Mouse (Mus musculus): Measurements from ENCODE around the gene Zfp618.

Gene Zfp618

DNA sequence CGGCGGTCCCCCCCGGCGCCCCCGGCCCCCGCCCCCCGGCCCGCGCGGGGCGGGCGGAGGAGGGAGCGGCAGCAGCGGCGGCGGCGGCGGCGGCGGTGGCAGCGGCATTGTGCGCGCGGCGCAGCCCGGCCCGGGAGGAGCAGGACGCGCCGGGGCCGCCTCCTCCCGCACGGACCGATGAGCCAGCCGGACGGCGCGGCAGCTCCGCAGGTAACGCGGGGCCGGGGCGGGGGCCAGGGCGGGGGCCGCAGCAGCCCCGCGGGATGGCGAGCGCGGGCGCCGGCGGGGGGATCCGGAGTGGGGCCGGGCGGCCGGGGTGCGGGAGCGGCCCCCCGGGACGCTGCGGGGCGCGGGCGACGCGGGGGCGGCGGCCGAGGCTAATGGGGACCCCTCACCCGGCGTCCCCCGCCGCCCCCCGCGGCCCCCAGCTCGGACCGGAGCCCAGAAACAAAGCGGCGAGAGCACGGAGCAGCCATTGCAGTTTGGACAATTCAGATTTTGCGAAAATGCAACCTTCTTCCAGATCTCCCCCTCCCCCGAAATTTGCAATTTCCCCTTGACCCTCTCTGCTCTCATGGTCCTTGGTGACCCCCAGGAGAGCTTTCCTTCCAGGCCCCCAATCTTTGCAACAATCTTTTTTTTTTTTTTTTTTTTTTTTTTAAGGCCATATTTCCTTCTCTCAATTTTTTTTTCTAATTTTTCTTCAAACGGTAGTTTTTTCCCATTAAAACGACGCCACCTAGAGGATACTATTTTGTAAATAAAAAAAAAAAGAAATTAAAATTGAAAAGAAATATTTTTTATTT is at the start of gene Zfp618:
TSS of gene Zfp618 (plus strand) at position 77 of the 806 bp plus-strand sequence.
- peak; percentile 67 for DNase-seq (ENCODE audit: low spot score)

GRCm38 (mm10) chr4:62917056-62917455 is 48.3 kb upstream of the Zfp618 start:
- DNase-seq (ENCODE audit: low spot score), result no peak

DNA sequence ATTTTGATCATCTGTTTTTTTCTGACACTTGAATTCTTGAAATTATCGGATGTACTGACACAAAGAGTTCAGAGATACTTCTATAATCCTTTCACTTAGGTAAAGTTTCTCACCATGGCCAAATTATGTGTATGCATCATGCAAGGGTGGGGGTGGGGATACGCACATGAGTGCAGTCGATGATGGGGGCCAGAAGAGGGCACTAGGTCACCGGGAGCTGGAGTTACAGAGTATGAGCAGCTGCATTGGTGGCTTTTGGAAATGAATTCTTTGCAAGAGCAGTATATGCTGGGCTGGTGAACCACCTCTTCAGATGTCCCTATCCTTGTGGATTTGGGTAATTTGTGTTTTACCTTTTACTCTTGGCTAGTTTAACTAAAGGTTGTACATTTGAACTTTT is 31.6 kb upstream of the Zfp618 start:
- no peak for DNase-seq (ENCODE audit: low spot score)

DNA sequence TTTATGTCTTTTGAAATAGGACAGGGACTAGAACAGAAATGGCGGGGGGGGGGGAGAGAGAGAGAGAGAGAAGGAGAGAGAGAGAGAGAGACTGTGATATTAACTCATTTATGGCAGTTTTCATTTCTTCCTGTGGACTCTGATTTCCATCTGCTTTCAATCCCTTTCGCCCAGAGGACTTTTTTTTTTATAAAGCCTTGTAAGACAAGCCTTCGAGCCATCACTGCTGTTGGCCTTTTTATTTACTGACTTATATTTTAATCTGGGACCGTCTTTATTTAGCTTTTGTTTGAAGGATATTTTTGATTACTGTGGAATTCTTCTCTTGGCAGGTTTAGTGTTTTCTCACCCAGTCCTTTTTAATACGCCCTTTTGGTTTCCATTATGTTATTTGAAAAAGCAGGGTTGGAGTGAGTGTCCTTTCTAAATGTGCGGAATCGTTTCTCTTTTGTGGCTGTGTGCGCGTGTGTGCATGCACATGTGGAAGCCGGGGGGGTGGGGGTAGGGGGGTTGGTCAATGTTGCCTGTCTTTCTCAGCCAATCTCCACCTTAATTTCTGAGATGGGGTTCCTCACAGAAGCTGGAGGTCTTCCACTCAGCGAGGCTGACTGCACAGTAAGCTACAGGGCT is 29.7 kb upstream of the Zfp618 start:
- no peak for DNase-seq (ENCODE audit: low spot score)

DNA sequence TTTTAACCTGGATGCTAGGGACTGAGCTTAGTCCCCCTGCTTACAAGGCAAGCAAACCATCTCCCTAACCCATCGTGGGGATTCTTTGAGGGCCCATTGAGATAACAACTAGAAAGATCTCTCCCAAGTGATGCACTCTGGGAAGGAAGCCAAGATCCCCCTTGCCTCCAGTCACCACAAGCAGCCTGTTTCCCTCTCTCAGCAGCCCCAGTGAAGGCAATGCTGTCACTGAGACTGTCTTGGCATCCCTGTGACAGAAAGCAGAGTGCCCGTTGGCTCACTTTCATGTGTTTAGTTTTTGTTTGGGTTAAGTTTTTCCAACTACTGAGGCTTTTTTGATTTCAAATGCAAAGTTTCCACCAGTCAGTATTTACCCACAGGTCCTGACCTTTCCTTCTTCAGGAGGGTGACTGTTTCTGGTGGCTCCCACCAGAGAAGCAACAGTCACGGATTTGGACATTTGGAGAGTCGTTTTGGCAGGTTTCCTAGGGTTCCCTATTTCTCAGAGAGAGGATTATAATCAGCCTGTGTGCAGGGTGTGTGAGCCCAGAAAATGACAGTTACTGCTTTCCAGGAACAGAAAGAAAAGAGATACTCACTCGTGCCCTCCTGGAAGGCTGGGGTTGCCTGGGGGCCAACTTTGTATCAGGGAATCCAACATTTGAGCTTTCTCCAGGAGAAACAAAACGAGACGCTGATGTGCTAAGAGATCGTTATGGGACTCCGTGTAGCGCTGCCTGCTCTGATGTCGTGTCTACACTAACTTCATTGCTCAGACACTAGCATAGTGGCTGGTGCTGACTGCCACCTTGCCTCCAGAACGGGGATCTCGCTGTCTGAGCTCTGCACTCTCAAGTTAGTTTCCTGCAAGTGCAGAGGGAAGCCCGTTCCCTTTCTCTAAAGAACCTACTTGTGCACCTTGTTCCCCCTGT is 23.1 kb upstream of the Zfp618 start:
- no peak for DNase-seq (ENCODE audit: low spot score)

DNA sequence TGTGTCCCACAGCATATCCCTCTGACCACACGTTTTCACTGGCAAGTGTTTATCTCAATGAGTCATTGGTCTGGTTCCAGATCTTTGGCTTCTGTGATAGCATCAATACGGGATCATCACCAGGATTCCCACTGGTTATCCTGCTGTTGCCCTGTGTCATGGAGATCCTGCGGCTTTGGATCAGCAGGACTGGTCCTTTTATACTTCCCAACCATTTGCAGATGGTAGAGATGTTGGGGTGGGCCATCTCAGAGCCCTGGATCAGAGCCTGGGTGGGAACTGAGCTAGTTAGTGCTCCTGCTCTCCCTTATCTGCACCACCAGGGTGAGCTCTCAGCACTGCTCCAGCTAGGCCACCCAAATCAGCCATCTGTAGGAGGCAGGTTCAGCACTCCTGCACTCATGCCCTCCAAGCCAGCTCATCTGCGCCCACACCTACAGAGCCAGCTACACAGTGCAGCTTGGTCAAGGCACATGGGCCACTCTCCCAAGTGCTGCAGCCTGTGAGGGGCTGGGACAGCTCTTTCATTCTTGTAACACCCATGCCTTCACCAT is 21.0 kb upstream of the Zfp618 start:
- DNase-seq (ENCODE audit: low spot score), result peak; percentile 29

- no peak for DNase-seq (ENCODE audit: low spot score)
These were observed 1.6 kb upstream of the Zfp618 start for GRCm38 (mm10) chr4:62963806-62964205.

GRCm38 (mm10) chr4:62964844-62965496 is 403 bp upstream of the Zfp618 start:
- peak; percentile 40 for DNase-seq (ENCODE audit: low spot score)

DNA sequence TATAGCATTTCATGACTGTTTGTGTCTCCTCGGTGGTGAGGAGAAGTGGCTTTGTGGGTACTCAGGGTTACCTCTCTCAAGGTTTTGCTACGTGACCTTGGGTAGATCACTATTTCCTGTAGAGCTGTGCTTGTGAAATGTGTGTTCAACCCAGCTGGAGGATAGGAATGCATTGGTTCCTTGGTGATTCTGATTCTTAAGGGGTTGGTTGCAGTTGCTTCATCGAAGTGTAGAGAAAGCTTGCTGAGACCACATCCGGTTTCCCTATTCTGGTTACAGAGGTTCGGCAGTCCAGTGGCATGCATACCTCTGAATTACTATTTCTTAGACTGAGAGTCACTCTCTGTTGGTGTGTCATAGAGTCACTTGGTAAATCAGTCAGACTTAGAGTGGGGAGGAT is 4.2 kb downstream of the Zfp618 start:
- no peak for DNase-seq (ENCODE audit: low spot score)

- no peak for DNase-seq (ENCODE audit: low spot score)
These were observed 6.6 kb downstream of the Zfp618 start for GRCm38 (mm10) chr4:62971991-62972390.

GRCm38 (mm10) chr4:62973086-62973485 is 7.7 kb downstream of the Zfp618 start:
- no peak for DNase-seq (ENCODE audit: low spot score)

- no peak for DNase-seq (ENCODE audit: low spot score)
These were observed 9.5 kb downstream of the Zfp618 start for GRCm38 (mm10) chr4:62974901-62975300.

- no peak for DNase-seq (ENCODE audit: low spot score)
These were observed 10.2 kb downstream of the Zfp618 start for GRCm38 (mm10) chr4:62975541-62975940.

DNA sequence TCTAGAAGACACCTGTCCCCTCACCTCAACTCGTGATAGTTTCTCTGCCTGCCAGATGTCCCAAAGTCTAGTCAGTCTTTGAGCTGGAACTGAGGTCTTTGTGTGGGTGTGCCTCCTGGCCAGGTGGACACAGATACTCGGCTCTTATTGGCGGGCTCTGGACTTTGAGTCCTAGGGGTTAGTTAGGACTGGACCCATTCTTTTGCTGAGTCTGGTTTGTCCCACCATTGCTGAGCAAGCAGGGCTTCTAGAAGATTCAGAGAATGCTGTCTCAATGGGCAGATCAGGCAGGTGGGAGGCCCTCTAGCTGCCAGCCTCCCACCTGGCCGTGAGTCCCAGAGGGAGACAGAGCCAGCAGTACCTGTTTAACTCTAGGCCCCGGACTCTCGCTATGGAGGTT is 12.1 kb downstream of the Zfp618 start:
- no peak for DNase-seq (ENCODE audit: low spot score)

DNA sequence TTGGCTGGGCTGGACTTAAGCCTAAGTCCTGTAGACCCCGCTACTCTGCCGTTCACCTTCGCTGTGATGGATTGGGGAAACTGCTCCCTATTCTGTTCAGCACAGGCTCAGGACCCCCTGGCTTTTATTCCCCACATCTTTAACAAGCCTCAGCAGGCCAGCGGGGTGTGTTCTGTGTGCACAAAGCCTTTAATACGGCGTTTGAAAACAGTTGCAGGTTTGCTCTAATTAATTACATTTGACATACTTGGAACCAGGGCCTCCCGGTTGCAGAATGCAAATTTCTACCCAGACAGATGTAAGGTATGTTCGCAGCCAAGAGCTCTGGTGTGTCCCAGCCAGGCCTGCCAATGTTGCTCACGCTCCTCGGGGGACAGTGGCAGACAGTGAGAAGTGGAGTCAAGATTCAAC is 13.1 kb downstream of the Zfp618 start:
- peak; percentile 33 for DNase-seq (ENCODE audit: low spot score)

- DNase-seq (ENCODE audit: low spot score), result no peak
These were observed 16.2 kb downstream of the Zfp618 start for GRCm38 (mm10) chr4:62981572-62981971.

DNA sequence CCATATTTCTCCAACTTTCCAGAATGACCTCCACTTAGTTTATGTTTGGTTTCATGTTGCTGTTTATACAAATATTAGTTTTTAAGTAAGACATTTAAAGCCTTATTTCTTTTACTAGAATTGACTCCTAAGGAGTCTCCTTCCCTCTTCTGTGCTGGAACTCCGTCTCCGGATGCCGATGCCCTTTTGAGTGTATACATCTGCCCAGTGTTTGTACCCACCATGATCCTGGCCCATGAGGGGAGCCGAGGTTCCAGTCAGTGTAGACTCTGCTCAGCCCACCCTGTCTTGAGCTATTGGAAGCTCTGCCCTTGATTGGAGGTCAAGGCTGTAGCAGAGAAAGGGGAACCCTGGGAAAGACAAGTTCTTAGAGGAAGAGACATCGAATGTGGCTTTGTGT is 18.2 kb downstream of the Zfp618 start:
- DNase-seq (ENCODE audit: low spot score), result no peak

- no peak for DNase-seq (ENCODE audit: low spot score)
These were observed 26.0 kb downstream of the Zfp618 start for GRCm38 (mm10) chr4:62991336-62991735.

- DNase-seq (ENCODE audit: low spot score), result no peak
These were observed 27.8 kb downstream of the Zfp618 start for GRCm38 (mm10) chr4:62993190-62993589.

- DNase-seq (ENCODE audit: low spot score), result no peak
These were observed 32.2 kb downstream of the Zfp618 start for GRCm38 (mm10) chr4:62997606-62998005.

- DNase-seq (ENCODE audit: low spot score), result no peak
These were observed 33.1 kb downstream of the Zfp618 start for GRCm38 (mm10) chr4:62998431-62998835.

- no peak for DNase-seq (ENCODE audit: low spot score)
These were observed 33.5 kb downstream of the Zfp618 start for GRCm38 (mm10) chr4:62998908-62999307.

Measured in retina, embryonic 14.5 days (tissue).